Mouse (Mus musculus): ENCODE data around the gene Bik. TPM values are rescaled to one million over a fixed set of nuclear protein-coding genes. Genes with fewer than 3 reads are reported as not detected.

Gene Bik
- not detected for total RNA-seq (2023)

DNA sequence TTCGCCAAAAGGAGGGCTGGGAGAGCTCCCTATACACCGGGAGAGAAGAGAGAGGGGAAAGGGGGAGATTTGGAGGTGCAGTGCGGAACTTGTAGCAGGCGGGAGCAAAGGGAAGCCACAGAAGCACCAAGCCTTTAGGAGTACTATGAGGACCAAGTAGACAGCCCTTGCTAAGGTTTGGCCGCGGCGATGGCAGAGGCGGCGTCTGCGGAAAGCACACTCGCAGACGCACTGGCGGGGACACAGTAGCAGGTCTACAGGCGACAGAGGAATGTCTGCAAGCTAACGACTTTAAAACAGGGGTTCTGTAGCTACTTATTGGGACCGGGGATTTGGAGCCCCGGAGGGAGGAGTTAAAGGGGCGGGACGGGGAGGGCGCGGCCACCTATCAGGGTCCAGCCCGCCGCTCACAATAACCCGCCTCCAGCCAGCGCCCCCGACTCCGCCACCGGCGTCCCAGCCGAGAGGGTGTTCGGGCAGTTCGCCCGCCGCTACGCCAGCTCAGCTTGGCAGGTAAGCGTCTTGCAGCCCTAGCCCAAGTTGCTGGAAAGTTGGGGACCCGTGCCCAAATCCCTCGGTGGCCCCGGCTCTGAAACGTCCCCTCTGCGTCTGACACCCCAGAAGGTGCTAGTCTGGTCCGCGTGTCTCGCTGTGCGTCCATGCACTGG, at the start of gene Bik:
Gene Bik, plus strand, starts transcription at position 439 of the 668 bp plus-strand sequence.

DNA sequence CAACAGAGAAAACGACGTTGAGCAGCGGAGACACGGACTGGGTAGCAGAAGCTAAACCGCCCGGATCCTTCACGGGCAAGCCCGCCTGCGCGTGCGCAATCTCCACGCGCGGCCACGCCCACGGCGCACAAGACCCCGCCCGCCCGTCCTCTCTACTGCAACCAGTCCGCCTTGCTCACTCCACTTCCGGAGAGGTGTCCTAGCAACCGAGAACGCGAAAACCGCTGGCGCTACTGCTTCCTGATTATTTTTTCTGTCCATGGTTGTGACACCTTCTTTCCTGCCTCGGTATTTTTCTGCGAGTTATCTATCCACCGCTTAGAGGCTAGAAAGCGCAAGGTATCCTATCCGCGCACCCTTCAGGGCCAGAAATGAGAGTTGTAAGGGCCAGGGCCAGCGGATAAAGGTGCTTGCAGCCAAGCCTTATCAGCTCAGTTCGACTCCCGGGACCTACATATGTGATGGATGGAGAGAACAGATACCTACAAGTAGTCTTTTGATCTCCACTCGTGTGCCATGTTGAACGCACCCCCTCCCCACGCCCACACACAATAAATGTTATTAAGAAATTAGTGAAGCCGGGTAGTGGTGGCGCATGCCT, 15.8 kb upstream of the Bik start, which contains the start of gene Ttll1:
Gene Ttll1, minus strand, starts transcription at position 89 of the 601 bp plus-strand sequence.

GRCm38 (mm10) chr15:83563327-83563856, 36.7 kb downstream of the Bik start, which contains the start of the genes Tspo and Mcat:
Tspo (plus strand) TSS chr15:83563592.
Mcat (minus strand) TSS chr15:83563787.

Other genes starting within 250 kb of the Bik start
- gene Arfgap3, start 176.6 kb upstream of the Bik start, total RNA-seq (2023): 10 to 100 TPM; 18.2 to 19.8 TPM
- 100 to 1,000 TPM; 127 to 147 TPM for gene Pacsin2, start 62.3 kb upstream of the Bik start, total RNA-seq (2023)
- 1 to 10 TPM; 3.2 to 4.6 TPM for gene Ttll1, start 16.0 kb upstream of the Bik start, total RNA-seq (2023)
- 100 to 1,000 TPM; 134 to 147 TPM for gene Tspo, start 36.7 kb downstream of the Bik start, total RNA-seq (2023)
- gene Mcat, start 36.9 kb downstream of the Bik start, total RNA-seq (2023): 10 to 100 TPM in 1 of 2 experiments, 1 to 10 TPM in 1; 7.9 to 11.2 TPM
- gene Ttll12, start 68.3 kb downstream of the Bik start, total RNA-seq (2023): 1 to 10 TPM; 5.0 to 5.3 TPM
- gene Scube1, start 198.2 kb downstream of the Bik start, total RNA-seq (2023): not detected